Mouse (Mus musculus) kidney, adult 11 months (tissue): ENCODE measurements around the gene H2-Q10.
"Not testable (repeated sequence)": the region's sequence is repeated elsewhere in the genome, so short reads cannot be mapped to it uniquely, and the experiment has no call there.

ENCODE experiments used
- DNase-seq: peaks from one replicate; pipeline ENCODE4 v3.0.0; 2022

H2-Q10 gene

DNA sequence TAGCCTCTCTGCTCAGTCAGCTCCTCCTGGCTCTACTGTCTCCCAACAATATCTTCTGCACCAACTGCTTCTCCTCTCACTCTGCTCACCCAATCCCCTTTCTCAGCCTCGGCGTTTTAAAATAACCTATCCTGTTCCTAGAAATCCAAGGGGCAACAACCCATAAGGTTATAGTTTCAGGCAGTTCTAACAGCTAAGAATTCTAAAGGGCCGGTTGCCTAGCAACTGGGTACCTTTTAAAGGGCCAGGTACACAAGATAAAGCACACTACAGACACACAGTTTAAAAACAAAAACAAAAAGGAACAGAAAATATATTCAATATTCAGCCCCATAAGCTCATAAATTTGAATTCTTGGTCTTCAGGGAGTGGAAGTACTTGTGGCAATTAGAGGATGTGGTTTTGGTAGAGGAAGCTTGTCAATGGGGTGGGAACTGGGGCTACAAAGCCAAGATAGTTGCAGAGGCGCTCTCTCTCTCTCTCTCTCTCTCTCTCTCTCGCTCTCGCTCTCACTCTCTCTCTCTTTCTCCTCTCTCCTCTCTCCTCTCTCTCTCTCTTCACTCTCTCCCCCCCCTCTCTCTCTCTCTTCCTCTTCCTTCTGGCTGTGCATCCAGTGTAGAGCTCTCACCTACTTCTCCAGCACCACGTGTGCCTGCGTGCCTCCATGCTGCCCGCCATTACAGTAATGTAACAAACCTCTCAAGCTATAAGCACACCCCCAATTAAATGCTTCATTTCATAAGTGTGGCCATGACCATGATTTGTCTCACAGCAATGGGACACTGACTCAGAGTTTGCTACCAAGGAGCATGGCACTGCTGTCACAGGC lies 9.2 kb upstream of the H2-Q10 start:
- not testable (repeated sequence) for DNase-seq

DNA sequence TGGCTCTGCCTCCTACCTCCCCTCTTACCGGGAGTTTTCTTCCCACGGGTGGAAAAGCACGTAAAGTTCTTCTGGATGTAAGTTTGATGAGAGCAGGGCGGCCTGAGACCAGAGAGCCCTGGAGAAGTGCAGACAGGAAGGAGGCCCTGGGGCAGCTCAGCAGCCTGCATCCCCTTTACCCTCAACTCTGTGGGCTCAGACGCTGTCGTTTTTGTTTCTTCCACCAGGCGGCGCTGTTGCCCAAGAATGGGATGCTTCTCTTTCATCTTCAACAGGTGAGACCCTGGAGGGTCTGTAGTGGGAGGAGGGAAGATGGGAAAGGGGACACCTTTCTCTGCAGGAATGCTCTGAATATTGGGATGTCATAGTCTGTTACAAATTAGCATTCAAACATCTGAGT lies 4.2 kb upstream of the H2-Q10 start:
- DNase-seq: not testable (repeated sequence)

DNA sequence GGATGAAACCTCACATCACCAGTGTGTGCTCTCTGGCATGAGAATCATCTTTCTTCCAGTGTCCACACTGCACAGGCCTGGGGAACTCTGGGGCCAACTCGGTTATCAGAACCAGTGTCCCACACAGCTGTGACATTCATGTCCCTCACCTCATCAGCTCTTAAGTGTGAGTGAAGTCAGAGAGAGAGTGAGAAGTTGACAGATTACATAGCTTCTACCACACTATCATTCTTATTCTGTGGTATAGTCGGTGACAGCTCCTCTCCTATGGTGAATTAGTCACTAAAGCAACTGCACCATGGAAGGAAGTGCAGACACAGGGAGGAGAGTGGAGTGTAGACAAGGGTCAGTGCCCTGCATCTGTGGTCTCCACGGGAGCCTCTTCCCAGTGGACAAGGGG lies 953 bp upstream of the H2-Q10 start:
- not testable (repeated sequence) for DNase-seq

DNA sequence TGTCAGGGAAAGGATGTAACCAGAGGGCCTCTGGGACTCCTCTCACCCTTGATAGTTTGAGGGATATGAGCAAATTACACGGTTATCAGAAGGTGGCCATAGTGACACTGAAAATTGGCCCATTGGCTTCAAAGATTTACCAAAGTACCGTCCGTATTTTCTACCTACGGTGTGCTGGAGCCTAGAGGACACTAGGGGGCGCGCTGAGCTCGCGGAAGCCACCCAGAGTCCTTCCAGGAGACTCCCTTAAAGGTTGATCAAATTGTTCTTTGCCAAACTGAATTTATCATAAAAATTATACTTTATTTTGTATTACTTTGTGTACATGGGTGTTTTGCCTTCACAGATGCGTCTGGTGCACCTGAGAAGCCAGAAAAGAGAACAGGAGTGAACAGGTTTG lies 14.2 kb downstream of the H2-Q10 start:
- DNase-seq: peak; percentile 16

DNA sequence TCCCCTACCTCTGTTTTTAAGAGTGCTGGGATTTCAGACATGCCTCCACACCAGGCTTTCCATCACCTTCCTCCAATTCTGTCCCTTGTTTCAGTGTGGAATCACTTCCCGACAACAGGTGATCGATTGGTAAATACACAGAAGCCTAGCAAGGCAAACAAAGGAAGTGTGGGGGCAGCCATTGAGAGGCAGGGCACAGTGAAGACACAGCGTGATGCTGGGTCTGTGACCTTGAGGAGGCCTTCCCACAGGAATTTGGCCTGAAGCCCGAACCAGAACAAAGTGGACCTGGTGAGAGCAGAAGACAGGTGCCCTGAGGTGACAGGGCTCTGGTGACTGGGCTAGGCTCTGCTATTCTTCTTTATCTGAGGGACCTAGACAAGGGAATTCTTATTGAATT lies 15.8 kb downstream of the H2-Q10 start:
- DNase-seq: no peak

DNA sequence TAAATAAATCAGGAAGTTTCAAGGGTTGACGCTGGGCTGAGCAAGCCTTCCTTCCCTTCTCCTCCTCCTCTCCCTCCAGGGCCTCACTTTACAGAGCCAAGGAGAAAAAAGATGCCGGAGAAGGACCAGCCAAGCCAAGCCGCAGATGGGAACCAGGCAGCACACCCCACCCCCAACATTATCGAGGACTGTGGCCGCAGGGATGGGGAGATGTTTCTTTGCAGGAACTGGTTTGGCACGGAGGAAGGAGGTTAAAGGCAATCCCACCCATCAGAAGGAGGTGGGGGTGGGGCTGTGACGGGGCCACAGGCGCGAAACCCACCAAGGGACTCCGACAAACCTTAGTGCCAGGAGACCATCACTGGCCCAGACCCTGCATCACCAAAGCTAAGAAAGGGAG lies 16.8 kb downstream of the H2-Q10 start:
- DNase-seq: no peak

DNA sequence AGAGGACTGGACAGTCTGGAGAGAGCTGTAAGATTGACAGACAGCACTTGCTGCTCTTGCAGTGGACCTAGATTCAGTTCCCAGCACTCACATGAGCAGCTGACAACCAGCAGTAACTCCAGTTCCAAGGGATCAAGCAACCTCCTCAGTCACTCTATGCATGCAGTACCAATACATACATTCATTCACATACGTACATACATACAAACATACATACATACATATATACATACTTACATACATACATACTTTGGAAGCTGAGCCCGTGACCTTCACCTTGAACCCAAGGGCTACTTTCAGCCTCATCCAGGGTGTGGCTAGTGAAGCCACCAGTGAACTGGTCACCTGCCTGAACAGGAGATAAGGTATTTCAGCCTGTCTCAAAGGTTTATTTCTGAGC lies 18.2 kb downstream of the H2-Q10 start:
- no peak for DNase-seq

DNA sequence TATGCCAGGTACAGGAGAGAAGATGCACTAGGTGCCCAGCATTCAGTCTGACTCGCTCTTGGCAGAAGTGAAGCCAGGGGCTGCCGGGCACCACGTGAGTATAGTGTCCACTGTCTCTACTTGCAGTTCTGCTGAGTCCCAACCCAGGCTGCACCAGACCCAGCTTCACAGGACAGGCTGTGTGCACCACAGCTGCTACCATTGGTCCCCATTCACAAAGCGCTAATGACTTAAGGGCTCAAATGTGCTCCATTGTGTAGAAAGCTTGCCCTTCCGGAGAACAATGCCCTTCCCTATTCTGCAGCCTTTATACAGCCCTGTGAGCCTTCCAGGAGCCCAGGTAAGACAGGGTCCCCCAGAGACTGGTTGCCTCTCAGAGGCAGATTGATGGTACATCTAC lies 20.4 kb downstream of the H2-Q10 start:
- no peak for DNase-seq

DNA sequence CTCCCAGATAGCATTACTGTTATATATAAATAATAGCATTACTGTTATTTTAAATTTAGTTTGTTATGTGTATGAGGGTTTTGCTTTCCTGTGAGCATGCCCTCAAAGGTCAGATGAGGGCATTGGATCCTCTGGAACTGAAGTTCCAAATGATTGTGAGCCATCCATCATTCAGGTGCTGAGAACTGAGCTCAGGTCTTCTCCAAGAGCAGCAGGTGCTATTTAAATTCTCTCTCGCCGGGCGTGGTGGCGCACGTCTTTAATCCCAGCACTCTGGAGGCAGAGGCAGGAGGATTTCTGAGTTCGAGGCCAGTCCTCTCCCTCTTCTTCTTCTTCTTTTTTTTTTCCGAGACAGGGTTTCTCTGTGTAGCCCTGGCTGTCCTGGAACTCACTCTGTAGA lies 27.2 kb downstream of the H2-Q10 start:
- DNase-seq: no peak

DNA sequence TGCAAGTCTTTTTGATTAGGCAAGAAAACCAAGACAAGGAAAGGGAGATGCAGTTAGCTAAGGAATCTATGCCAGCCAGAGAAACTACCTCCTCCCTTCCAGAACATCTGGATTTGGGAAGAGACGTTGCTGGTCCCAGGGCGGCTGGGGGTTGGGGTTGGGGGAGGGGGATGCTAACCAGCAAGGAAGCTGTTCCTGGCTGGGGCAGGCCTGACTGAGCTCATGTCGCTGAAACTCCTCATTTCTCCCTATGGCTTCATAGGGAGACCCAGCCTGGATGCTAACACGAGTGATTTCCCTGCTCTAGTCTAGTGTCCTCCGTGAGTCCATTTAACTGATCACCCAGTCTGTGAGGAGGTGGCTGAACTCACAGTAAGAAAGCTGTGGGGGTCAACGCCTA lies 32.3 kb downstream of the H2-Q10 start:
- DNase-seq: no peak

DNA sequence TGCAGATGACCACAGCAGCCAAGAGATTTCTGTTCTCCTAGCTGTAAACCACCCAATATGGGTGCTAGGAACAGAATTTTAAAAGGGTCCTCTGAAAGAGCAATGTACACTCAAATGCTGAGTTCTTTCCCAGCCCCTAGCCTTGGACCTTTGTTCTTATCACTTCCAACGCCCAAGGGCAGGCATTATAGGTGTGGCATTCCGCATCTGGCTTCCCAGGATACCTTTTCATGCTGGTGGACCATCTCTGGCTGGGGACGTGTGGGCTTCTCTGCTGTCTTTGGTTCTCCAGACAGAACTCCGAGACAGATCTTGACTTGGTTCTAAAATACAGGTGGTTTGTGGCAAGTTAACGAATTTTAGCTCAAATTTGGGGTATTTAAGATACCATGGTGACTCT lies 32.9 kb downstream of the H2-Q10 start:
- no peak for DNase-seq

DNA sequence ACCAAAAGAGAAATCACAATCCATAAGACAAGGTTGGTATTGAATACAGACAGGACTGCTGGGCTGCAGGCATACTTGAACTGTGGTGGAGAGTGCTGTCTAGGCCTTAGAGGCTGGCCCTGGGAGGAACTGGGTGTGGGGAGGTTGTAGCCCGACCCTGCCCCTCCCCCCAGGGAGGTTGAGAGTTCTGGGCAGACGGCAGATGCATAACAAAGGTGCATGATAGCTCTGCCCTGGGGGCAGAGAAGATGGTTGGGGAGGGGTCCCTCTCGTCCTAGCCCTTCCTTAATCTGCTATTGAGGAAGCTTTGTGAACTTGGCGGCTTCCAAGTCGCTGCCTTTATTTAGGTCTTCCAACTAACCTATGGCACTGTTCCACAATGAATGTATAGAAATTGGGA lies 34.0 kb downstream of the H2-Q10 start:
- no peak for DNase-seq

DNA sequence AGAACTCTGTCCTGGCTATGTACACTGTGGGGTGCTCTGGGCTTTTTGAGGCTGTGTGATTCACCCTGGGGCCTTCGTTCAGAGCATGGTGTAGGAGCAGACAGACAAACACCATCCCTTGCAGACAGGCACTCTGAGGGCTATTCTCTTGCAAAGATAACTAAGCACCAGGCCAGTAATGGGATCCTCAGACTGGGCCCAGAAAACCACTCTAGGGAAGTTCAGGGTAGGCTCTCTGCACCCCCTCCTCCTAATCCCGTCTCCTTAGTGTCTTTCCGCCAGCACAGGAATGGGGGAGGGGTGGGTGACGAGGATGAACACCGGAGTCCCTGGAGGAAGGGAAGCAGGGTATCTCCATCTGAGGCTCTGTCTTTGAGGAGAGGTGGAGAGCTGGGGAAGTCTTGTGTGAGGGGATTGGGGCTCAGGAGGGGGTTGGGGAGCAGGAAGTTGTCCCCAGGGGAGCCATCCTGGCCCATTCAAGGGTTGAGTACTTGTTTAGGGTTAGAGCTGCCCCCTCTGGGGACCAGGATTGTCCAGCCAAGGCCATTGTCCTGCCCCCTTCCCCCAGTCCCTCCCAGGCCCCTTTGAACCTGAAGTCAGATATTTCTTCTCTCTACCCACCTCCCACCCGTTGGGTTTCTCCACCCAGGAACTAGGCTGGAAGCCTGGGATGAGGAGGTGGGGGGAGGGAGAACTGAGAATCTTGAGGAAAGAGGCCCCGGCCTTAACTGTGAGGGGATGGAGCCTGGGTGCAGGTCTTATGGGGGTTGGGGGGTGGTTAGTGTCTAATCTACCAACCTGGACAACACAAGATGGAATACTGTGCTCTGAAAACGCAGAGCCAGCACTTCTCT lies 35.0 kb downstream of the H2-Q10 start:
- DNase-seq: no peak

DNA sequence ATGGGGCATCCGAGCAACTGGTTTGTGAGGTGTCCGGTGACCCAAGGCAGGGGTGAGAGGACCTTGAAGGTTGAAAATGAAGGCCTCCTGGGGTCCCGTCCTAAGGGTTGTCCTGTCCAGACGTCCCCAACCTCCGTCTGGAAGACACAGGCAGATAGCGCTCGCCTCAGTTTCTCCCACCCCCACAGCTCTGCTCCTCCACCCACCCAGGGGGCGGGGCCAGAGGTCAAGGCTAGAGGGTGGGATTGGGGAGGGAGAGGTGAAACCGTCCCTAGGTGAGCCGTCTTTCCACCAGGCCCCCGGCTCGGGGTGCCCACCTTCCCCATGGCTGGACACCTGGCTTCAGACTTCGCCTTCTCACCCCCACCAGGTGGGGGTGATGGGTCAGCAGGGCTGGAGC lies 35.9 kb downstream of the H2-Q10 start, which contains the start of gene Pou5f1:
TSS of gene Pou5f1 (plus strand) at position 243 of the 400 bp plus-strand sequence.
- DNase-seq: no peak

DNA sequence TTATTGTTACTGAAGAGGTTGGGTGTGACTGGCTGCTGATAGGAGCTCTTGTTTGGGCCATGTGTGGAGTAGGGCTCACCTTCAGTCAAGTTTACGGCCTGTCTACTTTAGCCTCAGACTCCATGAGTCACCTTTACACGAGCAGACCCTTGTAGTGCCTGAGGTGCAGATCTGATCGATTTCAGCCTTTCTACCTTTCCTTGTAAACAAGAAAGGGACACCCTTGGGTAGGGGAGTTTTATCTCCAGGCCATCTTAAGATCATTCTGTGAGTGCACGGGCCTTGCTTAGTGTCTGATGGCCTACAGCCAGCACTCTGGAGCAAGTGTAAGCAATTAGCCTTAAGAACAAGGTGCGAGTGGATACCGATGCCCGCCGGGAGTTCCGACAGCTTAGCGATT lies 37.0 kb downstream of the H2-Q10 start:
- no peak for DNase-seq

DNA sequence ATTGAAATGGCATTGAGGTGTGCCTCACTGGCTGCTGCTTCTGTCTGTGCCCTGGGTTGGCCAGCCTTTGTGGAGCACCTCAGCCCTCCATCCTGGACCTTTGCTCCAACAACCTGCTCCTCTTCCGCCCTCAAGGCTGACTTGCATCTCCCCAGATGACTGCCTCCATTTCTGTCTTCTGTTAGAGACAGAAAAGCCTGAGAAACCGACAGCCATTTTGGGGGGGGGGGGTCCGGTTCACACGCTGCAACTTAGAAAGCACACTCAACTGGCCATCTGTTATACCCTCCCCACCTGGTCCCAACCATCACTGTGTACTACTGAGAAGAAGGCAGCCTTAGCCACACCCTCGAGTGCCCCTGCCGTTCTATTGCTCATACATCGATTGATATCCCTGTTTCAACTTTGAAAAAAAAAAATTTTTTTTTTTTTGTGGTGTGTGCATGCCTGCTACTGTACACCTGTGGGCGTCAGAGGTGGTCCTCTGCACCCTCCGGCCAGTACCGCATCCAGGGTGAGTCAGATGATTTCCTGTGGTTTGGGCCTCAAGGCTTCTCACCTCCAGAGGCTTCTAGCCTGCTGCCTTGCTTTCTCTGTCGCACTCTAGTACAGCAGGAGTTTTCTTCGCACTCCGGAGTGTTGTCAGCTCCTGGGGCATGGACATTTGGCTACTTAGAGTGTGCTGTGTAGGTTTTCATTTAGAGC lies 37.8 kb downstream of the H2-Q10 start:
- DNase-seq: no peak

DNA sequence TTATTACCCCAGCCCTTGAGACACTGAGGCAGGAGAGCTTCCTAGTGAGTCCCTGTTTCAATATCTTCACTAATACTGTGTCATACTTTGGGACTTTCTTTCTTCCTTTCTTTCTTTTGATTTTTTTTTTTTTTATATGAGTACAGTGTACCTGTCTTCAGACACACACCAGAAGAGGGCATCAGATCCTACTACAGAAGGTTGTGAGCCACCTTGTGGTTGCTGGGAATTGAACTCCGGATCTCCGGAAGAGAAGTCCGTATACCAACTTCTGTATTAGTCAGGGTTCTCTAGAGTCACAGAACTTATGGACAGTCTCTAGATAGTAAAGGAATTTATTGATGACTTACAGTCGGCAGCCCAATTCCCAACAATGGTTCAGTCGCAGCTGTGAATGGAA lies 38.4 kb downstream of the H2-Q10 start:
- not testable (repeated sequence) for DNase-seq

DNA sequence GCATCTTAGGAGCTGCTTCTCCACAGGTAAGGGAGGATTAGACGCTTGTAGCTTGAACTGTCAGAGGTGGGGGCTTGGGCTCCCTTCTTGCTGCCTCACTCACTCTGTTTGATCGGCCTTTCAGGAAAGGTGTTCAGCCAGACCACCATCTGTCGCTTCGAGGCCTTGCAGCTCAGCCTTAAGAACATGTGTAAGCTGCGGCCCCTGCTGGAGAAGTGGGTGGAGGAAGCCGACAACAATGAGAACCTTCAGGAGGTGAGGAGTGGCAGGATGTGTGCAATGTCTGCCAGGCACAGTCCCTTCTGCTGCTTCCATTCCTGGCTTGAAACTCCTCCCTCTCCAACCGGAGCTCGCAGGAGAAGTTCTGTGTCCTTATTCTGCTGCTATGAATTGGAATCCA lies 39.4 kb downstream of the H2-Q10 start:
- DNase-seq: no peak

DNA sequence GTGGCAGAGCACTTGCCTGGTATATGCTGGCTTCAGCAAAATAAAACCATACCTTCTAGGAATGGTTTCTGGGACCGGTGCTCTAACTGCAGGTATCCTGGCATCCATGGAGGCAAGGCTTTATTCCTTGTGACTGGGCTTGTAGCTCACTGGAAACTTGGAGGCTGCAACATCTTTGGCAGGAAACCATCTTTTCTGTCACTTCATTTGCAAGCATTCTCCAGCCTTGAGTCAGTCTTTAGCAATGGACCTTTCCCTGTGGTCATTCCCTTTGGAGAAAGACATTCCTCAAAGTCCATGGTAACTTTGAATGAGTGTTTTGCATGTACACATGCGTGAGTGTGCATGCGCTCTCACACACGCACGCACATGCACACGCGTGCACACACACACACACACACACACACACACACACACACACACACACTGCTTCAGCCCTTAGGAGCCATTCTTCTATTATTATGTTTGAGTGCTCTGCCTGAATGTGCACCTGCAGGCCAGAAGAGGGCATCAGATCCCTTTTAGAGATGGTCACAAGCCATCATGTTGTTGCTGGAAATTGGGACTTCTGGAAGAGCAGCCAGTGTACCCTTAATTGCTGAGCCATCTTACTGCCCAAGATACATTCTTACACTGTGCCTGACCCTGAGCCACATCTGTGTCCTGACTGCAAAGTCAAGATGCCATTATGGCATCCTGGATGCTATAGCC lies 43.2 kb downstream of the H2-Q10 start:
- no peak for DNase-seq

DNA sequence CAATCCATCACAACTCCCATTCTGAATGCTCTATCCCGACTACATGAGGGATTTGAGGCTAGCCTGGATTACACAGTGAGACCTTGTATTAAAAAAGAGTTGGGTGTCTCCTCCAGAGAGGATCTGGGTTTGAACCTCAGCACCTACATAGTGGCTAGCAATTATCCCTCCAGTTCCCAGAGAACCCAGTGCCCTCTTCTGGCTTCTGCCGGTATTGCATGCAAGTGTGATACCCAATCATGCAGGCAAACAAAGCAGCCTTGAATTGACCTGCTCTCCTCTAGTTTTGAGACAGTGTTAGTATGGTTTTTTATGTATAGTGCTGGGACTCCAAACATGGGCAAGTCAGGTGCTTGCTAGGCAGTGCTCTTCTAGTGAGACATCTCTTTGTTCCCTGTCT lies 44.0 kb downstream of the H2-Q10 start:
- DNase-seq: peak; percentile 46

DNA sequence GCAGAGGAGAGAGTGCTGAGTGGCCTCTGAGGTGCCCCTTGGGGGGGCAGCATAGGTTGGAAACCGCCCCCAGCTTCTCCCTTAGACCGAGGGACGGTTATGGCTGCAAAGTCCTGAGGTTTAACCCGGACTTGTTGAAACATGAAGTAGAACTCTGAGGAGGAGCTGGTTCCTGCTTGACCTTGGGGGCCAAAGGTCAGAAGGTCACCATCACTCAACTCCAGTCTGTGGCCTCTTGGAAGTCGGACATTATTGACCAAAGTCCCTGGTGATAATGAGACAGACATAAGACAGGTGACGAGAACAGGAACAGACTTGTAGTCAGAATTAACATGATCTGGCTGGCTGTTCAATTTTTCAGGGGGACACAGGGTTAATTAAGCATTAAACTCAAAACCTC lies 44.9 kb downstream of the H2-Q10 start:
- no peak for DNase-seq

DNA sequence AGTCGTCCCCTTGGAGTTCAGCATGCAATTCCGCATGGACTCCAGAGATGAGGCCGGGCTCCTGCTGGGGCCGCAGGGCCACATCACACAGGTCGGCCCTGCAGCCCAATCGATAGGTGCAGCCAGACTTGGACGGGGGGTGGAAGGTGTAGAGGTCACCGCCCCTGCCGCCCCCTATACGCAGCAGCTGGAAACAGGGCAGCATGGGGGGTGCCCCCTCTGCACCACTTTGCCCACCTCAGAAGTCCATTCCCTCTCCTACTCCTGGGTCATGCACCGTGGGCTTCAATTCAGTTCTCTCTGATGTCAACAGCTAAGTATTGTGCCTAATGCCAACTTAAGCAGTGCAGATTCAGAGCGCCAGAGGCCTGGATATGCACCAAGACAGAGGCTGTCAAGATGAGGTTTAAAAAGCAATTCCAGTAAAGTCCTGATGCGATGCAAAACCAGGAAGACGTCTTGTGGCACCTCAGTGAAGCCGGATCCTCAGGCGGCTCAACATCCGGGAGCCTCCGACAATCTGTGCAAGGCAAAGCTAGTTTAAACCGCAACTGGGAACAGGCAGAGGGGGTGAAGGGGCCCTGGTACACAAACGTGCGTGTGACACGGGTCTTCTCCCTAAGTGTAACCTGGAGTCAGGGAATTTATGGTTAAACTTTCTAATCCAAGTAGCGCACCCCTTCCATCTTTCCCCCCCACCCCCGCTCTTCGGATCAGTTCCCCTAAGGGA lies 46.2 kb downstream of the H2-Q10 start:
- DNase-seq: no peak
